Mouse (Mus musculus) G1E (cell line): Measurements from ENCODE around the gene Arl9.

Source experiments
- CTCF ChIP-seq: IDR thresholded peaks from 2 replicates; pipeline ENCODE4 v1.5.1; 2012; ENCODE audit warnings: low read depth, low read length, inconsistent platforms, mixed read lengths
- GATA1 ChIP-seq: IDR thresholded peaks from 2 replicates; pipeline ENCODE4 v1.6.1; 2012; ENCODE audit warnings: borderline replicate concordance, low read length, inconsistent platforms, mixed read lengths
- POLR2AphosphoS5 ChIP-seq: IDR thresholded peaks from 2 replicates; pipeline ENCODE4 v1.6.1; 2012; ENCODE audit warnings: low read depth, low read length, inconsistent platforms; ENCODE audit not compliant: insufficient replicate concordance
- TAL1 ChIP-seq: conservative IDR thresholded peaks from 2 replicates; pipeline ENCODE4 v1.6.1; 2012; ENCODE audit warnings: low read depth, low read length, inconsistent platforms, mixed read lengths

- TF ChIP-seq GATA1 (no peak), POLR2AphosphoS5 (no peak), CTCF (no peak), TAL1 (no peak)
These were observed 29.1 kb upstream of the Arl9 start, which contains the start of gene Srp72 for GRCm38 (mm10) chr5:76974554-76975285.
